Mouse (Mus musculus): Measurements from ENCODE around the gene Mafk. TPM values are rescaled to one million over a fixed set of nuclear protein-coding genes. Genes with fewer than 3 reads are reported as not detected.

Gene Mafk
- total RNA-seq, 2 experiments from 2014 or later = 36.9 to 37.7 TPM

Small RNA genes within 50 kb of the gene (microRNA-seq; reads per million reads assigned to microRNA genes)
- 1.4 to 3.4 reads per million in 2 experiments for gene Mir7037 (ENCODE audit: borderline number of aligned reads in 2 of 2)

Other genes with a start within 250 kb of the Mafk start
- gene Uncx, start 248.0 kb upstream of the Mafk start, total RNA-seq (2021) = not detected
- gene Micall2, start 55.2 kb upstream of the Mafk start, total RNA-seq (2021) = 1 to 10 TPM; 2.4 to 2.8 TPM
- gene Ints1, start 15.8 kb upstream of the Mafk start, total RNA-seq (2021) = 10 to 100 TPM; 40.4 to 42.7 TPM
- not detected for gene Tmem184a, start 28.4 kb downstream of the Mafk start, total RNA-seq (2021)
- gene Gm26938, start 34.9 kb downstream of the Mafk start, total RNA-seq (2021) = not detected
- 10 to 100 TPM in 1 of 2 experiments, 1 to 10 TPM in 1; 9.5 to 11.8 TPM for gene Psmg3, start 35.4 kb downstream of the Mafk start, total RNA-seq (2021)
- under 1 TPM; 0.08 to 0.38 TPM for gene Elfn1, start 116.4 kb downstream of the Mafk start, total RNA-seq (2021)

Data from heart, postnatal 36 days (tissue).